9 mouse cellular contexts compared by ENCODE assay signal in the genomic region with DNA sequence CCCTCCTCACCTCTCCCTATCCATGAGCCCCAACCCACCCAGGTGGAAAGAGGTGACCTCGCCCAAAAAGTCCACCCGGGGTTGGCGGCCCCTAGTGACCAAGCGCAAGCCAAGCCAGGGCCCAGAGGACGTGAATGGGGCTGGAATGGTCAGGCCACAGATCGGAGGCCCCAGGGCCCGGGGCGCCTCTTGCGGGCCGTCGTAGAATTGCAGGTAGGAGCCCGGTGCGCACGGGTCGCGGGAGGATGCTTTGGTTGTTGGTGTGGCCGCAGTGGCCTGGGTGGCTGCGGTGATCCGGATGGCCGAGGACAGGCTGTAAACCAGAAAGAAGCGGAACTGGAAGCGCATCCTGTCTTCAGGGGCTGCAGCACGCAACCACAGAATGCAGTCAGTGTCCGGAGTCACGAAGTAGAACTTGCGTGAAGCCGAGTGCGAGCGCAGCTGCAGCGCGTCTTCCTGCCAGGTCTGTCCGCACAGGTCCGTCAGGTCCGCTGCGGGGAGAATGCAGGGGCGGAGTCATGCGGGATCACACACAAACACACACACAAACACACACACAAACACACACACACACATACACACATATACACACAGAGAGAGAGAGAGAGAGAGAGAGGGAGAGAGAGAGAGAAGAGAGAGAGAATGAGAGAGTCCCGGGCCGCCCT. TPM values are rescaled to one million over a fixed set of nuclear protein-coding genes. Genes with fewer than 3 reads are reported as not detected.
A peak's percentile ranks its signal among the peaks of the same experiment; 100 is the strongest.
DNase-seq lines count a peak whose midpoint lies in the region; ATAC-seq and TF ChIP-seq lines count a peak whose summit lies in the region.
"Had no signal": no experiment of that assay in that cellular context is flagged by ENCODE, and none has a peak within 500 bp of the region (broad histone marks: within the 10 kb centered on the region; RNA-seq: fewer than 3 reads in every experiment).

No protein-coding gene starts in this region.

- peaks cover 6% of the 10 kb centered on the region for H3K4me1 ChIP-seq in forebrain, embryonic 15.5 days

- TF ChIP-seq CTCF in layer of hippocampus, adult 2 months (conservative IDR thresholded peaks at IDR 0.05) = peak; percentile 88

- H3K36me3 ChIP-seq in forebrain, embryonic 15.5 days = no peaks in the 10 kb centered on the region

- H3K27ac ChIP-seq in forebrain, embryonic 15.5 days (replicated peaks) = no peak overlapping the region
- H3K27ac ChIP-seq in layer of hippocampus, adult 2 months = no peak overlapping the region

- peak overlapping the region; percentile 24 for H3K4me3 ChIP-seq in forebrain, embryonic 15.5 days
- H3K4me3 ChIP-seq in layer of hippocampus, adult 2 months = peak overlapping the region; percentile 35

- peak overlapping the region; percentile 46 for H3K4me2 ChIP-seq in forebrain, embryonic 15.5 days (replicated peaks)

- 0 out of 2 replicates have a peak overlapping the region, but pooled peaks have one; percentile 8 for H3K9ac ChIP-seq in forebrain, embryonic 15.5 days (replicated peaks)

- H3K9me3 ChIP-seq in forebrain, embryonic 15.5 days = no peaks in the 10 kb centered on the region

- 1% methylated on average over 39 of the region's 39 CpGs for WGBS in forebrain, embryonic 15.5 days

- ATAC-seq in forebrain, embryonic 15.5 days (replicated peaks) = no peak

- peaks cover 10% of the 10 kb centered on the region; the same call in 1 of the 2 replicates for H3K27me3 ChIP-seq in forebrain, embryonic 15.5 days

- DNase-seq in MN1 (ENCODE audit: low spot score) = peak; percentile 63
- peak; percentile 82 for DNase-seq in cerebellum, adult 8-10 months
- DNase-seq in heart, postnatal 36 days = peak; percentile 57 to 62
- peak in 1 of 2 experiments; percentile 51 for DNase-seq in layer of hippocampus, adult 2 months (ENCODE audit: low spot score in 2 of 2)
- peak; percentile 60 for DNase-seq in lung, postnatal 14 days
- DNase-seq in ovary, postnatal 14 days (ENCODE audit: low spot score) = peak; percentile 56
- DNase-seq in urinary bladder, postnatal 36 days (ENCODE audit: low spot score in 2 of 2) = peak; percentile 32 to 47

- intact Hi-C loops in heart, postnatal 36 days (cut with DNase I) = loop anchor here (5.0 kb wide), 1 partner anchor 136 kb away; no protein-coding TSS in a partner anchor

RNA-seq across cellular contexts. Expression of a gene that starts 3.9 kb away (rescaled TPM):
- polyA plus RNA-seq in forebrain, embryonic 15.5 days (2015; fragmentation: Nextera tagmentation; extraction: Ambion mirVana) = 0.47 TPM in 1 of 2 replicates, not detected in the other
- not detected for total RNA-seq in heart, postnatal 36 days (2021)
- total RNA-seq in layer of hippocampus, adult 2 months (2021) = not detected
- total RNA-seq: neutrophil, adult 5-6 weeks had no signal

RNA-seq across cellular contexts. Expression of a gene that starts 15.2 kb away (rescaled TPM):
- polyA plus RNA-seq in forebrain, embryonic 15.5 days (2015; fragmentation: Nextera tagmentation; extraction: Ambion mirVana) = 80.5 and 81.6 TPM in 2 replicates
- 10 to 100 TPM; 30.0 to 36.3 TPM for total RNA-seq in heart, postnatal 36 days (2021)
- total RNA-seq in layer of hippocampus, adult 2 months (2021) = 100 to 1,000 TPM; 142 to 160 TPM
